Mouse (Mus musculus) heart, adult 2 months (tissue): Measurements from ENCODE around the gene Ano2.

Experiments used
- CTCF ChIP-seq: fragments of 200-600 bp; IDR thresholded peaks from 2 replicates; pipeline ENCODE4 v1.8.1; 2022; ENCODE audit warnings: antibody characterized with exemption, mild to moderate bottlenecking, moderate library complexity
- EP300 ChIP-seq: fragments of 200-500 bp; IDR thresholded peaks from 2 replicates; pipeline ENCODE4 v1.6.1; 2011; ENCODE audit warnings: low read depth, low read length, control low read depth; ENCODE audit not compliant: insufficient read depth

DNA sequence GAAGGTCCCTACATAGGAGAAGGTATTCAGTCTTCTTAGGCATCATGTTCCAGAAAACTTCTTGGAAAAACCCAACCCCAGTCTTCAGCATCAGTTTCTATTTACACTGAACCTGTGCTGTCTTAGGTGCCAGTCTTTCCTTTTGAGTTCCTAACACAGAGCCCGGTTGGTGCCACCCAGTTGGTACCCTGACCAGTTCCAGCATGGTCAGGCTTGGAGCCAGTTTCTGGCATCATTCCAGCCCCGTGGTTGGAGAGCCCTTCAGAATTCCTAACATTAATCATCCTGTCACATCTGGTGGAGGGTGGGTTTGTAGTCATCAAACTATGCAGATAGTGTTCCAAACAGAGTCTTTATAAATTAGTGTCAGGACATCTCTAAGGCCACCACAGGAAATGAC lies 234.8 kb downstream of the Ano2 start:
- TF ChIP-seq EP300 = no peak
- TF ChIP-seq CTCF = no peak
